Mouse (Mus musculus) embryo, embryonic 9.5 days (tissue): ENCODE data around the gene Tmed1.
"Not testable (repeated sequence)": the region's sequence is repeated elsewhere in the genome, so short reads cannot be mapped to it uniquely, and the experiment has no call there.

Source experiments
- DNase-seq: peaks from one replicate; pipeline ENCODE4 v3.0.0-alpha.2; 2017; ENCODE audit errors: extremely low spot score

The Tmed1 gene

GRCm38 (mm10) chr9:21525937-21526633 lies 16.0 kb upstream of the Tmed1 start, which contains the start of gene AB124611:
AB124611 (plus strand) TSS chr9:21526176.
- no peak for DNase-seq

GRCm38 (mm10) chr9:21525142-21525936 lies 15.3 kb upstream of the Tmed1 start:
- DNase-seq, result no peak

GRCm38 (mm10) chr9:21518690-21519089 lies 8.6 kb upstream of the Tmed1 start:
- DNase-seq, result not testable (repeated sequence)

GRCm38 (mm10) chr9:21517947-21518495 lies 8.0 kb upstream of the Tmed1 start:
- DNase-seq, result no peak

- no peak for DNase-seq
Observed at GRCm38 (mm10) chr9:21513466-21513865, 3.4 kb upstream of the Tmed1 start.

GRCm38 (mm10) chr9:21511052-21511451 lies 1.0 kb upstream of the Tmed1 start:
- DNase-seq, result no peak

GRCm38 (mm10) chr9:21510689-21511015 lies 600 bp upstream of the Tmed1 start:
- no peak for DNase-seq

GRCm38 (mm10) chr9:21508871-21509404 lies 1.1 kb downstream of the Tmed1 start:
- no peak for DNase-seq

GRCm38 (mm10) chr9:21507753-21508430 lies 2.2 kb downstream of the Tmed1 start:
- DNase-seq, result no peak

GRCm38 (mm10) chr9:21505767-21506166 lies 4.3 kb downstream of the Tmed1 start:
- no peak for DNase-seq

GRCm38 (mm10) chr9:21503352-21503751 lies 6.7 kb downstream of the Tmed1 start:
- no peak for DNase-seq

GRCm38 (mm10) chr9:21498284-21498902 lies 11.7 kb downstream of the Tmed1 start:
- no peak for DNase-seq

- DNase-seq, result no peak
Observed at GRCm38 (mm10) chr9:21497664-21498063, 12.4 kb downstream of the Tmed1 start.

GRCm38 (mm10) chr9:21497050-21497542 lies 13.0 kb downstream of the Tmed1 start:
- no peak for DNase-seq

GRCm38 (mm10) chr9:21496308-21497049 lies 13.6 kb downstream of the Tmed1 start:
- peak; percentile 52 for DNase-seq

GRCm38 (mm10) chr9:21494726-21495125 lies 15.3 kb downstream of the Tmed1 start:
- DNase-seq, result no peak

GRCm38 (mm10) chr9:21493907-21494306 lies 16.1 kb downstream of the Tmed1 start:
- no peak for DNase-seq

GRCm38 (mm10) chr9:21490696-21491095 lies 19.4 kb downstream of the Tmed1 start:
- DNase-seq, result no peak

- DNase-seq, result not testable (repeated sequence)
Observed at GRCm38 (mm10) chr9:21488246-21488645, 21.8 kb downstream of the Tmed1 start.

- no peak for DNase-seq
Observed at GRCm38 (mm10) chr9:21484065-21484464, 26.0 kb downstream of the Tmed1 start.

GRCm38 (mm10) chr9:21477707-21478106 lies 32.3 kb downstream of the Tmed1 start:
- no peak for DNase-seq
